Mouse (Mus musculus) gonadal fat pad, adult 2 months (tissue): ENCODE measurements around the gene Aff1. TPM values are rescaled to one million over a fixed set of nuclear protein-coding genes. Genes with fewer than 3 reads are reported as not detected.

Experiments used
- DNase-seq: peaks from one replicate; pipeline ENCODE4 v3.0.0-alpha.2; 2012; ENCODE audit warnings: low read depth
- polyA plus RNA-seq: library from polyadenylated mRNA; depleted of rRNA; stranded (reverse); fragments of >200 nt; gene quantifications from 2 replicates; pipeline ENCODE4 v1.2.3, GENCODE M21; 2012

The Aff1 gene
- polyA plus RNA-seq, 1 experiment, result 13.5 TPM

DNA sequence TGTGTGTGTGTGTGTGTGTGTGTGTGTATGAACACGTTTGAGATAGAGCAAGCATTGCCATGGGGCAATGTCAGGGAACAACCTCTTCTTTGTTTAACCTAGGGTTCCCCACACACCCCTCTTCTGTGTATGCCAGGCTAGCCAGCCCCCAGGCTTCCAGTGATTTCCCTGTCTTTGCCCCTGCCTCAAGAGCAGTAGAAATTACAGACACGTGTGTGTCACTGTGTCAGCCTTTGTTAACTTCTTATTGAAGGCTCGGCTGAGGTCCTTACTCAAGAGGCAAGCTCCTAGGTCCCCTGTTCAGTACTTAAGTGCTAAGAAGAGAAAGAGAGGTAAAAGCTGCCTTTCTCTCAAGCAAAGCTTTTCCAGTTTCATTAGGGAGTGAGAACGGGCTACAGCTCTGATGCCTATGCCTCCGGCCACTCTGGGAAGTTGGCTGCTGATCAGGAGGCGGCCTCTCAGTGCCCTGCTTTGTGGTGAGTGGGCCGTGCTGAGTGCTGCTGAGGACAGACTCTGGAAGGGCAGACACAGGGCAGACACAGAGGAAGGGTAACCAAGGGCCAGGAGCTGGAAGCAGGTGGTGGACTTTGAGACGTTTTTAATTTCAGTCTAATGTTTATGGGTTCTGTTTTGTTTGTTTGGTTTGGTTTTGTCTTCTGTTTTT is 111.9 kb downstream of the Aff1 start:
- DNase-seq, result no peak

DNA sequence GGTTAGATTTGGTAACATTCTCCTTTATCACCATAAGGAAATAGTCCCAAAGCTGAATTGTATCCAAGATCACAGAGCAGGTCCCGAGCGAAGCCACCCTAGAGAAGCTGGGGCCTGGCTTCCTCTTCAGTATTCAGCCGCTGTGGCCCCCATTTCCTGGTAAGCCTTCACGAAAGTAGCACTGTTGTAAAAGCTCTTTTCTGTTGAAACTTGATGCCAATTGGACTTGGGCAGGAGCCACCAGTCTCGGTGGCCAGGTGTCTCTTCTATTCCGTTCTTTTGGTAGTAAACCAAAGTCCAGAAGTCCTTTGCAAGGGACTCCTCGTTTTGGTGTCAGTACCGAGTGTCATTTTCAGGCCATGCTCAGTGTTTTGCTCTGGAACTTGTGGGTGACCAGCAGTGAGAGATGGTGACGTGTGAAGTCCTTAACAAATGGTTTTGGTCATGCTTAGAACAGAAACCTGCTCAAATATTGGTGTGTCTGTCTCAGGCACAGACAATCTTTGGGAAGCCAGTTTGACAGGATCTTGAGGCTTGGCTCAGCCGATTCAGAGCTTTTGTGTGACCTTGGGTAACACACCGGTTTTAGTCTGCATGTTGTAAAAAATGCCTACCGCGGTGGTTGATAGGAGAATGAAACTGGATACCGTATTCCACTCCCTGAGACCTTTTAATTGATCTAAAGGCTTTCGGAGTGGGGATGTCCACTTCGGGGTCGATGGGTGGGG is 114.8 kb downstream of the Aff1 start:
- no peak for DNase-seq

DNA sequence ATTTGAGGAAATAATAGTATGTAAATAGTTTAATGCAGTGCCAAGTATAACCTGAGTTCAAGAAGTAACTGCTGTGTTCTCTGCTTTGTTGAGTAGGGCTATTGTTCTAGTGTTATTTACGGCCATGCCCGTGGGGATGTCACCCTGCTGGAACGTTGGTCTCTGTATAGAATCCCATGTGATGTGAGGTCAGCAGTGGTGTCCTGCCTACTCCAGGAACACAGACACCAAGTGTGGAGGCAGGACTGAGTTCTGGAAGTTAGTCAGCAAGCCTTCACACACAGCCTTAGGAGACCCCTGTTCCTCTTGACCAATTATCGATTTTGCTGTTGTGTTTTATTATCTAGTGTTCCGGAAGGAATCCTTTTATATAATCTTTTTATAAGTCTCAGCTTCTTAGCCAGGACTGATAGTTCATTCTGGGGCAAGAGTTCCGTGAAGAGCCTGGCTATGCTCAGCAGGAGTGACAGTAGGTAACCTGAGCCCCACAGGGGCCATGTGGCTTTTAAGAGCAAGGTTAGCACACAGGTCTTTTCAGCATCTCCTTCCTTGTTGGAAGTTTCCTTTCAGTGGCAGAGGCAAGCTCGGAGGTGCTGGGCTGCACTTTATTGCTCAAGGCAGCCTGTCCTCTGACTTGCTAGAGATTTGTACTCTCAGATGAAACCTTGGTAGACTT is 115.6 kb downstream of the Aff1 start:
- DNase-seq, result no peak

DNA sequence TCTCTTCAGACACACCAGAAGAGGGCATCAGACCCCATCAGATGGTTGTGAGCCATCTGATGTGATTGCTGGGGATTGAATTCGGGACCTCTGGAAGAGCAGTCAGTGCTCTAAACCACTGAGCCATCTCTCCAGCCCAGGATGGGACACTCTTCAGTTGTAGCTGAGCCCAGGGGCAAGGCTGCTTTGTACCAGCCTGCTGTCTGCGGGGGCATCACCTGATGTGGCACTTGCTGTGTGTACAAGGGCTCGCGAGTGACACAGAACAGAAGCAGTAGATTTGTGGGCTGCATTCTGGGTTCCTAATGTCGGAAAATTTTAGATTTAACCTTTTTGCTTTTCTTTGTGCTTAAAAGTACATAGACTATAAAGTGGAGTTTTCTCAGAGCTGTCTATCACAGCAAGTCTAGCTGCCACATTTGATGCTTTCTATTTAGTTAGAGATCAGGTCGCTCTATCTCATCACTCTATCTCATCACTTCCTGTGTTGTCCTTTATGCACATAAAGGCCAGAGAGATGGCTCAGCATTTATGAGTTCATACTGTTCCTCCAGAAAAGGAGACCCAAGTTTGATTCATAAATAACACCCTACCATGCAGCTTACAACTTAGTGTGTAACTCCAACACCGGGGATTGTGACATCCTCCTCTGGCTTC is 117.6 kb downstream of the Aff1 start:
- DNase-seq, result no peak

DNA sequence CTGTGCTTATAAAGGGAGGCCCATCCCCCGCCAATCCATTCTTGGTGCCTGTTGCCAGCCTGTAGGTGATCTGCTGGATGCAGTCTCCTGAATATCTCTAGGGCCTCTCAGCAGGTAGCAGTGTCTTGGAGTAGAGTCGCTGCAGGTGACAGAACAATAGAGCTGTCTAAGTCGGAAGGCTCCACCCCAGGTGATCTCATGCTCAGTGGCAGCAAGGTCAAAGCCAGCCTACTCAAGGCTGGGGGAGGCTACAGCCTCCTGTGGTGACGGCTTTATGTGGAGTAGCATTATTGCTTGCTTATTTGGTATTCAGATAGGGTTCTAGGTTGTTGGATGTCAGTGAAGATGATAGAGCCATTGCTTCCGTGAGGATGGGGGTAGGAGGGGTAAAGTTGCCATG is 121.1 kb downstream of the Aff1 start:
- DNase-seq, result no peak

DNA sequence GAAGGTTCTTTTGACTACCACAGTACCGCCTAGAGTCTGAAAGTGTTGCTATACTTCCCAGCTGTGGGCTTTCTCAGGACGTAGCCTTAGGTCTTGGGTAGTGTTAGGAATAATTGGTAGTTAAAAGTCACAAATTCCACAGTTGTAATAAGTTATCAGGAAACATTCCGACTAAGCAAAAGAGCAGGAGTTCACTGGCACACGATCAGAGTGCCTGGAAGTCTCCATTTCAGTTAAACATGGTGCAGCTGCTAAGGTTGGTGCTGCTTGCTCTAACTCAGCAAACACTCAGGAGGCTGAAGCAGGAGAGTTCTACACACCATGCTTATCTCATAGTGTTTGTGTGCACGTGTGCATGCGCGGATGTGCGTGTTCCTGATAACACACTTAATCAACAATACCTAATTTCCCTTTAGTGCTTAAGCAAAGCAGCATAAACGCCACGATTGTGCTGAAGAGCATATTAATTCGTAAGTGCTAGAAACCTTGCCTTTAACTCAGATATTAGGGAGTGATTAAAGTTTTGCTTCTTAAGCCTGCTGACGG is 121.9 kb downstream of the Aff1 start:
- no peak for DNase-seq

DNA sequence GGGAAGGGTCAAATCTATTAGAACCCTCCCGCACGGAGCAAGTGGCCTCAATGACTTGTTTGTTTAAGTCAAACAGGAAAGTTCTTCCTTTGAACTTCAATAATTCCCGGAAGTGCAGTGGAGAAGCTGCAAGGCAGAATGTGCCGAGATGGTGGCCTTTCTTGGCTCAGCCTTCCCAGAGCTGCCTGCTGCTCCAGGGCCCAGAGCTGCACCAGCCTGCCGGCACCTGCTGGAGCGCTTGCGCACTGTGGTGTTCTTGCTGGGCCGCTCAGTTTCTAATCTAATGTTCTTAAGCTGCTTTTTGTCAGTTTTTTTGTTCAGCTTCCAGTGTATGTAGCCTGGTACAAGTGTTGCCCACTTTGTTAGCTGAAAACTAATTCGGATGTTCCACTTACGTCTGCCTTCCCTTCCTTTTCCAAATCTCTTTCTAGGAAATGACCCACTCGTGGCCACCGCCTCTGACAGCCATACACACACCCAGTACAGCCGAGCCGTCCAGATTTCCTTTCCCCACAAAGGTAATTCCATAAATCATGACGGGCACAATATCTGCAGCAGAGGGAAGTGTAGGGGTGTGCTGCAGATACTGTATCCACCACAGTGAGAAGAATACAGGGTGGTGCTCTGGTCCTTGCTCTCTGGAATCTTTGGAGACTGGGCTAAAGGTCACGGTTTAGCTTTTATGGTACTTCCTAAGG is 122.5 kb downstream of the Aff1 start:
- no peak for DNase-seq

DNA sequence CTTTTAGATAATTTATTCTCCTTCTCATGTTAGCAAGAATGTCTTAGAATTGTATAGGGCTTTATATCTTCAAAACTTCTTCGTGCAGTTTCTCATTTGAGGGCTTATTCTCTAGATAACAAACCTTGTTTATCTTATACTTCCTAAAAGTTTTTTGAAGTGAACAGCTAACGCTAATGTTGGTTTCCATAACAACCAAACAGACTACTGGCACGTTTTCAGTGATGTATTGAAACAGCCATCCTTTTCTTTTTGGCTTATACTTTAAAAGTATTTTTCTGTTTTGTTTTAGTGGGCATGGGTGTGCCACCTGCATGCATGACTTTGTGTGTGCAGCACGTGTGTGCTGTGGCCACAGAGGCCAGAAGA is 123.1 kb downstream of the Aff1 start:
- no peak for DNase-seq

DNA sequence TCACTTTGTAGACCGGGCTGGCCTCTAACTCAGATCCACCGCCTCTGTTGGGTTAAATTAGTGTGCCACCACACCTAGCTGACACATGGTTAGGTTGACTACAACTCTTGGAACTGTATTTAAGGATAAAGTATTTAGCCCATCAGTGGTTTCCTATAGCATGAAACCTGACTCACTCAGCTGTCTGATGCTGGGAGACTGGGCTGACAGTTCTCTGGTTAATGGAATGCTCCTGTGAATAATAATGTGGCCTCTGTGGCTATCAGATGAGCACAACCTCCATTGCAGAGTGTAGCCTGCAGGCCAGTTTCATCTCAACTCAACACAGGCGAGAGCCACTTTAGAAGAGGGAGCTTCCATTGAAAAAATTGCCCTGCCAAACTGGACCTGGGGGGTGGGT is 124.5 kb downstream of the Aff1 start:
- DNase-seq, result no peak

DNA sequence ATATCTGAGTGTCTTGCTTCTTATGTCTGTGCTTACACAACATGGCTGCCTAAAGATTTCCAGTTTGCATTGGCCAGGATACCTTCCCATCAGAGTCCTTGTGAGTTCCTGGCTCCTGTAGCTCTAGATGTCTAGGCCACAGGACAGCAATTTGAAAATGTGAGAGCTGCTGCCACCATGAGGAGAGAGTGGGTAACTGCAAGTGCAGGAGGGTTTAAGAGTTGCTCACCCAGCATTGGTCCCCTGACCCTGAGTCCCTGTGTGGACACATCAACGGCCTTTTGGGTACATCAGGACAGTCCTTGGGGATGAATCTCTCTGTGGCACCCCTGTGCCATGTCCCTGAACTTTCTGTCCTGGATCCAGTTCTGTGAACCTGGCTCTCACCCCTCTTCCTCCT is 125.6 kb downstream of the Aff1 start:
- no peak for DNase-seq

DNA sequence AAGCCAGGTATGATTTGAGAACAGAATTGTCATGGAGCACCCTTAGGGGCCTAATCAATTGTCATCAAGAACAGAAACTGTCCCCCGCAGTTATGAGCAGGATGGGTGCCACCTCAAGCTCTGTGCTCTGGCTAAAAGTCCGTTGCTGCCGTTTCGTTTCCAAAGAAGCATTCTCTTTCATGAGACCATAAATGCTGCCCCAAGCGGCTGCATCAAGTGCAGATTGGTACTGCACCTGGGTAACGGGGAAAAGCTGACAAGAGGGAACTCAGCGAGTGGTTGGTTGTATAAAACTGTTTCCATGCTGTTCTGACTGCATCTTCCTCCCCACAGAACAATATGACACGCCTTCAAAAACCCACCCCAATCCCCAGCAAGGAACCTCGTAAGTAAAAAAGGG is 126.4 kb downstream of the Aff1 start:
- no peak for DNase-seq

DNA sequence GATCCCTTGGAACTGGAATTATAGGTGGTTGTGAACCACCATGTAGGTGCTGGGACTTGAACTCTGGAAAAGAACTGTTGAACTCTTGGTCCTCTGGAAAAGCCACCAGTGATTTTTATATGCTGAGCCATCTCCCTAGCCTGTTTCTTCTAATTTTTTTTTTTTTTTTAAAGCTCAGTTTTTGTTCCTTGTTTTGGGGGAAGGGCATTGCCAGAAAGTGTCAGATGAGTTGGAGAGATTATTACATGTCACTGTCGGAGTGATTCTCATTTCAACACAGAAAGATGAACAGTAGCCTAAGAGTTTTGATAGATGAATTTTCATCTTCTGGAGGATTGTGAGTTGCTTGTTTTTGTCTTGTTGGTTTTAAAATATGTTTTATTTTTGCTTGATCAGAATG is 127.5 kb downstream of the Aff1 start:
- DNase-seq, result no peak

DNA sequence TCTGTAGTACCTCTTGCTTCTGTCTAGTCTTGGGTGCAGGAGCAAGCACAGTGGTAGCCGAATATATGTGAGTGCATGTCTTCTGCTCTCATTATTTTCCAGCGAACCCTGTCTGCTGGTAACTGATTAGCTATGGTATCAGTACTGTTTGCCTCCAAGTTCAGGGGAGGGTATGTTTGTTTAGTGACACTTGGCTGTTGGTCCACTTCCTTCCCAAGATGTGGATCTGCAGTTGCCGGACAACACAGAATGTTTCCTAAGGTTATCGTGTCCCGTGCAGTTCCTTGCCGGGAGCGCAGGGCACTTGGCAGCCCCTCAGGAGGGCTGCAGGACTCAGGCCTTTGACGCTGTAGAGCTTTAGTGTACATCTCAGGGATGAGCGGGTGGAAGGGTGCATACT is 128.9 kb downstream of the Aff1 start:
- DNase-seq, result no peak

DNA sequence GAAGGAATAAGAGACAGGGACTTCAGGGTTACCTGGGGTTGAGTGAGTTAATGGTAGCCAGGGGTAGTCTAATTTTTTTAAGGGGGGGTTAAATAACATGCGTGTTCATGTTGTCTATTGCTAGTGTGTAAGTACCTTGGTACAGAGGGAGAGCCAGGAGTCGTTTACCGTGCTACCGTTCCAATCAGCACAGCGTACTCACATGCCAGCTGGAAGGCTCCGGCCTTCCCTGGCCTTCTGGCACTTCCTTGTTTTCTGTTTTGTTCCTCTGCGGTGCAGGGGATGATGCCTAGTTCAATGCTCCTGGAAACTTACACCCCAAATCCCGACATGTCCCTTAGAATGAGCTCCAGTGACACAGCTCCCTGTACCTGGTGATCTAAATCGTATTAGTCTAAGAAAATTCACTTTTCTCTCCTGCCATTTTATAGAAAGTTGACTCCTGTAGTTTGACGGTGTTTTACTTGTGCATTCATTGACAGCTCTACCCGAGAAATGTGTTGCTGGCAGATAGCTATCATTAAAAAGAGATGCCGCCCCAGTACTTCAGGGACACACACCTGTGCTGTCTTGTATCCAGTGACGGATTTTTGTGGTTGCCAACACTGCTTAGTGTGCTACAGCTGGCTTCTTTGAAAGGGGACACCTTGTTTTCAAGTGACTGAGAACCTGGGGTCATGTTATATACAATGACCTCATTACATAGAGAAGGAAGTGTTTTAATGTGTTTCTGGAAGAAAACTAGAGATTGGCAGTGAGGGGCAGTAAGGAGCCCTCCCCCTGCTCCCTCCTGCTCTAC is 129.5 kb downstream of the Aff1 start:
- DNase-seq, result no peak

DNA sequence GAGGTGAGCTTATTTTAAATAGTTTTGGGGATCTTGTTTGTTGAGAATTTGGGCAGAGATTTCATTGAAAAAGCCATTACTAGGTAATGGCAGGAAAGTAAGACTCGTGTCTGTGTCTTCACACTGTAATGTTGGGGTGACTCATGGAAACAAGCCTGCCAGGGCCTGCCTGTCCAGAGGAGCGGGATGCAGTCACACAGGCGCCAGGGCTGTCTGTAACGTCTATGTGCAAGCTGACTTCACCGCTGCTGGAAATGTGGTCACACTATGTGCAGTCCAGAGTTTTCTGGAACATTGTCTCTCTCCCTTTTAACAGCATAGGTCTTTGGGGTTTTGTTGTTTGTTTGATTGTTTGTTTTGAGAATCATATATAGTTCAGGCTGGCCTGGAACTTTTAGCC is 130.8 kb downstream of the Aff1 start:
- DNase-seq, result no peak

DNA sequence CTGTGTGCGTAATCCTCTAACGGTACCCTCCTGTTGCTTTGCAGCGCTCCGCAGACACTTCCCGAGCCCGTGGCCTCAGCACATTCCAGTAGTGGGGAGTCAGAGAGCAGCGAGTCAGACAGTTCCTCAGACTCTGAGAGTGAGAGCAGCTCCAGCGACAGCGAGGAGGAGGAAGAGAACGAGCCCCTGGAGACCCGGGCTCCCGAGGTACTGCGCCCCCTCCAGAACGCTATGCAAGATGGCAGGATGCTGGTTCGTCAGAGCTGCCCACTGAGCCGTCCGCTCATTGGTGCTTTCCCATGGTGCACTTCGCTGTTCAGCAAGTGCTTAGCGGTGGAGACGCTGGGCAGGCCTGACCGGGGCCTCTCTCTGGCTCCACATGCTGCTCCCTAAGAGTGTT is 136.1 kb downstream of the Aff1 start:
- no peak for DNase-seq

DNA sequence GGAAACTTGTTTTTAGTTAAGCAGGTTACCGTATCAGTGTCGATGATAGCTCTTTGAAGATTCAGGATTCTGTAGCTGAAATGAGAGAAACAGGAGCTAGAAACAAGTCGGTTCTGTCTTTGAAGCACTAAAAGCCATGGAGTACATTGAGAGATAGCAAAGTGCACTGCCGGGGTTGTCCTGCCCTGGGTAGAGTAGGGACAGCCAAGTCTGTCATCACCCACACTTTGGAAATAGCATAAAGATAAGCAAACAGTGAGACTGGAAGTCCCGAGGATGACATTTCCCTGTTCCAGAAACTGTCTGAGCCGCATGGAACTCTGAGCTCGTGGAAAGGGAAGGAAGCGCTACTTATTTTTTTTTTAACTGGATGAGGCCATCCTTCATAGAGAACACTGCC is 136.6 kb downstream of the Aff1 start:
- DNase-seq, result no peak

DNA sequence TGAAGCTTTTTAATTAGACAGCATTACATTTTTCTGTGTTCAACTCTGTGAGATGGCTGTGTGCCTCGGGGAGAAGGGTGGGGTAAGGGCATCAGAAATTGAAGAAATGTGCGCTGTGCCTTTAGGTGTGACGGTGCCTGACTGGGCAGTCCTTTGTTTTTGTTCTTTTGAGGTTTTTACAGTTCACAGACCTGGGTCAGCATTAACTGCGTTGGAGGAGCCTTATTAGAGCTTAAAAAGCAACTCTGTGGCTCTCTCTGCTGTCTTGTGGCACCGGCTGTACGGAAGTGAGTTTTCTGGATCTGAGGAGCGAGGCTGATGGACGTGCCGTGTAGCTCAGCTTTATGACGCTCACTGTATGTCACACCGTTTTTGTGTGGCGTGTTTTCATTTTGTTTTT is 137.0 kb downstream of the Aff1 start:
- DNase-seq, result no peak

DNA sequence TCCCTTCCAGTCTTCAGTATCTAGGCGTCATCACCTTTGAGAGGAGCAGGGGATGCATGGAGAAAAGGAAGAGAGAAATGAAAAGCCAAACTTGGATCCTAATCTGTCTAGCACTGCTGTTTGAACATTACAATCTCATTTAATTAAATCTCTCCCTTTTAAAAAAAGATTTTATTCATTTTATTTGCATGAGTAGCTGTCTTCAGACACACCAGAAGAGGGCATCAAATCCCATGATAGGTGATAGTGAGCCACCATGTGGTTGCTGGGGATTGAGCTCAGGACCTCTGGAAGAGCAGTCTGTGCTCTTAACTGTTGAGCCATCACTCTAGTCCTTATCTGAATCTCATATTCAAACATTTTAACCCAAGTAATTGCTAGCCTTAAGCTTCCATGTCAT is 138.7 kb downstream of the Aff1 start:
- DNase-seq, result no peak

DNA sequence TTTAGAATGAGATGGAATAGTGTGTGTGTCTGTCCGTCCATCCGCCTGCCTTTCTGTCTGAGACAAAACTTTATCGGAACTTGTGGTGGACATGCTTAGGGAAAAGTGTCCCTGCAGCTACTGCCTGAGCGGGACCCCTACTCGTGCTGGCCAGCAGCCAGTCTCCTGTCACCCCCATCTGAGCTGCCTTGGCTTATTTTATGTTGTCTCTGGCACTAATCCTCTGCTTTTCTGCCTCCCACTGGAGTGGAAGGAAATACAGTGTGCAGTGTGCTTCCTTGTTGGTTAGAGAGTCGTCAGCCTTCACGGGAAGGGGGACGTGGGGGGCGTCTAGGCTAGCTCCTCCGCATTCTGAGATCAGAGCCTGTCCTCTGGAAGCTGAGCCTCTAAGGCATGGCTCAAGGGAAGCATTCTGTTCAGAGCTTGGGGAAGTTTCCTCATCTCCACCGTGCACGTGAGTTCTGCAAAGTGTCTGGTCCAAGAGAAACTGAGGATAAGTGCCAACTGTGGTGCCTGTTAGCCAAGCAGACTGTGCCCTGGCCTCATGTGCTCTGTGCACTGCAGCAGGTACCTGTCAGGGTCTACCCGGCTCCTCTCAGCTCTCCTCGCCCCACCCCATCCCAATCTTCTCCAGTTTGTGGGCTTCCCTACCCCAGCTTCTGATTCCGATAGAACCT is 143.4 kb downstream of the Aff1 start:
- DNase-seq, result no peak
